Mouse (Mus musculus): ENCODE measurements around the gene Gm17175.

- TF ChIP-seq CTCF (IDR thresholded peaks at IDR 0.05; ENCODE audit: low read depth), result no peak
- TF ChIP-seq EP300 (IDR thresholded peaks at IDR 0.05; ENCODE audit: low read depth), result no peak
These were observed 37.3 kb upstream of the Gm17175 start, which contains the start of gene Gm17078 for GRCm38 (mm10) chr14:51611210-51611609.
